Mouse (Mus musculus): Measurements from ENCODE around the gene Ppp2ca. TPM values are rescaled to one million over a fixed set of nuclear protein-coding genes. Genes with fewer than 3 reads are reported as not detected.

The Ppp2ca gene
- polyA plus RNA-seq, 1 experiment = 54.7 TPM

- Histone ChIP-seq H3K4me3 (ENCODE audit: control insufficient read depth, insufficient read depth, low read length) (peak overlapping the region; percentile 74), H3K36me3 (ENCODE audit: control insufficient read depth, insufficient read depth, low read length) (no peaks in the 10 kb centered on the region)
Observed at GRCm38 (mm10) chr11:52099771-52100219, 1.3 kb downstream of the Ppp2ca start.

GRCm38 (mm10) chr11:52102977-52103376, 4.5 kb downstream of the Ppp2ca start:
- 70% methylated on average over 4 of the region's 4 CpGs for WGBS

More at GRCm38 (mm10) chr11:52099771-52100219, 1.3 kb downstream of the Ppp2ca start:
- Histone ChIP-seq H3K4me1 (replicated peaks; ENCODE audit: control insufficient read depth, insufficient read depth, low read length) (peaks cover 13% of the 10 kb centered on the region), H3K27ac (ENCODE audit: control insufficient read depth, insufficient read depth, low read length) (no peak overlapping the region), H3K27me3 (ENCODE audit: control insufficient read depth, insufficient read depth, low read length) (no peaks in the 10 kb centered on the region)
- no peak for TF ChIP-seq CTCF (IDR thresholded peaks at IDR 0.05; ENCODE audit: borderline replicate concordance, control insufficient read depth, extremely low read depth, insufficient read depth, low read length, poor library complexity)
- TF ChIP-seq POLR2A (IDR thresholded peaks at IDR 0.05; ENCODE audit: control insufficient read depth, extremely low read depth, insufficient read depth, low read length, poor library complexity) = no peak
- WGBS = 3% methylated on average over 7 of the region's 7 CpGs
- no peak for DNase-seq

GRCm38 (mm10) chr11:52105503-52105902, 7.0 kb downstream of the Ppp2ca start:
- DNase-seq = no peak
- Histone ChIP-seq H3K27ac (ENCODE audit: control insufficient read depth, insufficient read depth, low read length) (no peak overlapping the region), H3K27me3 (ENCODE audit: control insufficient read depth, insufficient read depth, low read length) (no peaks in the 10 kb centered on the region), H3K36me3 (ENCODE audit: control insufficient read depth, insufficient read depth, low read length) (no peaks in the 10 kb centered on the region), H3K4me1 (replicated peaks; ENCODE audit: control insufficient read depth, insufficient read depth, low read length) (peaks cover 6% of the 10 kb centered on the region), H3K4me3 (ENCODE audit: control insufficient read depth, insufficient read depth, low read length) (no peak overlapping the region)
- no peak for TF ChIP-seq CTCF (IDR thresholded peaks at IDR 0.05; ENCODE audit: borderline replicate concordance, control insufficient read depth, extremely low read depth, insufficient read depth, low read length, poor library complexity)
- no peak for TF ChIP-seq POLR2A (IDR thresholded peaks at IDR 0.05; ENCODE audit: control insufficient read depth, extremely low read depth, insufficient read depth, low read length, poor library complexity)

More at GRCm38 (mm10) chr11:52102977-52103376, 4.5 kb downstream of the Ppp2ca start:
- no peak for TF ChIP-seq CTCF (IDR thresholded peaks at IDR 0.05; ENCODE audit: borderline replicate concordance, control insufficient read depth, extremely low read depth, insufficient read depth, low read length, poor library complexity)
- TF ChIP-seq POLR2A (IDR thresholded peaks at IDR 0.05; ENCODE audit: control insufficient read depth, extremely low read depth, insufficient read depth, low read length, poor library complexity) = no peak
- no peak for DNase-seq
- Histone ChIP-seq H3K4me1 (replicated peaks; ENCODE audit: control insufficient read depth, insufficient read depth, low read length) (peaks cover 6% of the 10 kb centered on the region), H3K36me3 (ENCODE audit: control insufficient read depth, insufficient read depth, low read length) (no peaks in the 10 kb centered on the region), H3K27ac (ENCODE audit: control insufficient read depth, insufficient read depth, low read length) (no peak overlapping the region), H3K27me3 (ENCODE audit: control insufficient read depth, insufficient read depth, low read length) (no peaks in the 10 kb centered on the region), H3K4me3 (ENCODE audit: control insufficient read depth, insufficient read depth, low read length) (no peak overlapping the region)

GRCm38 (mm10) chr11:52106037-52106436, 7.6 kb downstream of the Ppp2ca start:
- Histone ChIP-seq H3K4me1 (replicated peaks; ENCODE audit: control insufficient read depth, insufficient read depth, low read length) (peaks cover 6% of the 10 kb centered on the region), H3K27ac (ENCODE audit: control insufficient read depth, insufficient read depth, low read length) (no peak overlapping the region), H3K4me3 (ENCODE audit: control insufficient read depth, insufficient read depth, low read length) (no peak overlapping the region), H3K27me3 (ENCODE audit: control insufficient read depth, insufficient read depth, low read length) (no peaks in the 10 kb centered on the region), H3K36me3 (ENCODE audit: control insufficient read depth, insufficient read depth, low read length) (no peaks in the 10 kb centered on the region)
- no peak for TF ChIP-seq POLR2A (IDR thresholded peaks at IDR 0.05; ENCODE audit: control insufficient read depth, extremely low read depth, insufficient read depth, low read length, poor library complexity)
- no peak for TF ChIP-seq CTCF (IDR thresholded peaks at IDR 0.05; ENCODE audit: borderline replicate concordance, control insufficient read depth, extremely low read depth, insufficient read depth, low read length, poor library complexity)
- no peak for DNase-seq
- 89% methylated on average over 2 of the region's 2 CpGs for whole genome bisulfite sequencing

- WGBS = 83% methylated on average over 1 of the region's 1 CpGs
- H3K27ac ChIP-seq (ENCODE audit: control insufficient read depth, insufficient read depth, low read length) = no peak overlapping the region
- no peaks in the 10 kb centered on the region for H3K36me3 ChIP-seq (ENCODE audit: control insufficient read depth, insufficient read depth, low read length)
- H3K4me3 ChIP-seq (ENCODE audit: control insufficient read depth, insufficient read depth, low read length) = no peak overlapping the region
- no peak for DNase-seq
- H3K27me3 ChIP-seq (ENCODE audit: control insufficient read depth, insufficient read depth, low read length) = no peaks in the 10 kb centered on the region
- TF ChIP-seq POLR2A (IDR thresholded peaks at IDR 0.05; ENCODE audit: control insufficient read depth, extremely low read depth, insufficient read depth, low read length, poor library complexity) = no peak
- no peak for TF ChIP-seq CTCF (IDR thresholded peaks at IDR 0.05; ENCODE audit: borderline replicate concordance, control insufficient read depth, extremely low read depth, insufficient read depth, low read length, poor library complexity)
- H3K4me1 ChIP-seq (replicated peaks; ENCODE audit: control insufficient read depth, insufficient read depth, low read length) = peaks cover 6% of the 10 kb centered on the region
Observed at GRCm38 (mm10) chr11:52106438-52106837, 8.0 kb downstream of the Ppp2ca start.

- WGBS = 89% methylated on average over 5 of the region's 5 CpGs
- no peak for DNase-seq
- TF ChIP-seq CTCF (IDR thresholded peaks at IDR 0.05; ENCODE audit: borderline replicate concordance, control insufficient read depth, extremely low read depth, insufficient read depth, low read length, poor library complexity) (no peak), POLR2A (IDR thresholded peaks at IDR 0.05; ENCODE audit: control insufficient read depth, extremely low read depth, insufficient read depth, low read length, poor library complexity) (no peak)
- Histone ChIP-seq H3K27me3 (ENCODE audit: control insufficient read depth, insufficient read depth, low read length) (no peaks in the 10 kb centered on the region), H3K4me1 (replicated peaks; ENCODE audit: control insufficient read depth, insufficient read depth, low read length) (peaks cover 6% of the 10 kb centered on the region), H3K27ac (ENCODE audit: control insufficient read depth, insufficient read depth, low read length) (no peak overlapping the region), H3K36me3 (ENCODE audit: control insufficient read depth, insufficient read depth, low read length) (peaks cover 9% of the 10 kb centered on the region; the same call in 1 of the 2 replicates), H3K4me3 (ENCODE audit: control insufficient read depth, insufficient read depth, low read length) (no peak overlapping the region)
Observed at GRCm38 (mm10) chr11:52108796-52109195, 10.3 kb downstream of the Ppp2ca start.

GRCm38 (mm10) chr11:52109421-52109820, 10.9 kb downstream of the Ppp2ca start:
- WGBS = 78% methylated on average over 1 of the region's 1 CpGs
- TF ChIP-seq CTCF (IDR thresholded peaks at IDR 0.05; ENCODE audit: borderline replicate concordance, control insufficient read depth, extremely low read depth, insufficient read depth, low read length, poor library complexity) (no peak), POLR2A (IDR thresholded peaks at IDR 0.05; ENCODE audit: control insufficient read depth, extremely low read depth, insufficient read depth, low read length, poor library complexity) (no peak)
- no peak overlapping the region for H3K4me3 ChIP-seq (ENCODE audit: control insufficient read depth, insufficient read depth, low read length)
- DNase-seq = no peak
- H3K27me3 ChIP-seq (ENCODE audit: control insufficient read depth, insufficient read depth, low read length) = no peaks in the 10 kb centered on the region
- H3K36me3 ChIP-seq (ENCODE audit: control insufficient read depth, insufficient read depth, low read length) = peaks cover 16% of the 10 kb centered on the region
- H3K27ac ChIP-seq (ENCODE audit: control insufficient read depth, insufficient read depth, low read length) = no peak overlapping the region
- peaks cover 3% of the 10 kb centered on the region for H3K4me1 ChIP-seq (replicated peaks; ENCODE audit: control insufficient read depth, insufficient read depth, low read length)

Data from thymus, adult 2 months (tissue).